Mouse (Mus musculus) retina, postnatal 7 days (tissue): ENCODE measurements at regions not wholly inside any gene's neighbourhood (a gene's known extent, or its start where the extent isn't known, plus 50 kb on each side); places are given as distances from the start of the nearest gene placed in this dataset.

Experiments
- DNase-seq: peaks from one replicate; pipeline ENCODE4 v3.0.0-alpha.2; 2012; ENCODE audit warnings: low read depth, low spot score

- DNase-seq, result no peak
These were observed 472.2 kb upstream of the Intu start for GRCm38 (mm10) chr3:40058719-40059420.

GRCm38 (mm10) chr3:40070137-40070667 lies 460.9 kb upstream of the Intu start:
- no peak for DNase-seq

DNA sequence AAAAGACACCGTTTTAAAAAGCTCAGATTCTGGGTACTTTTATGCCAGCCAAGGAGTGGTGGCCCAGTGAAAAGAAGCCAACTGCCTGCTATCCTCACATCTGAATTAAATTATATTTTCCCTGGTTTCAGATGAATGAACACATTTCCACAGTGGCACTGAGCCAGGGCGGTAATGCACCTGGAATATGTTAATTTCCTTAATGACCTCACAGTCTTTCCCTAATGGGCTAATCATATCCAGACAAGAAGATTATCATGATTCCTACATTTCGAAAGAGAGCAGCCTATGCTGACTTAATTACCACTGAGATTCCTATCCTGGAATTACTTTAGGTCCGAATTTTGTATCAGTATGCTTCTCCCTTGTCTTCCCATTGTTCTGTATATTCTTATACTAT lies 454.3 kb upstream of the Intu start:
- DNase-seq, result no peak

- DNase-seq, result no peak
These were observed 446.0 kb upstream of the Intu start for GRCm38 (mm10) chr3:40085116-40085515.

DNA sequence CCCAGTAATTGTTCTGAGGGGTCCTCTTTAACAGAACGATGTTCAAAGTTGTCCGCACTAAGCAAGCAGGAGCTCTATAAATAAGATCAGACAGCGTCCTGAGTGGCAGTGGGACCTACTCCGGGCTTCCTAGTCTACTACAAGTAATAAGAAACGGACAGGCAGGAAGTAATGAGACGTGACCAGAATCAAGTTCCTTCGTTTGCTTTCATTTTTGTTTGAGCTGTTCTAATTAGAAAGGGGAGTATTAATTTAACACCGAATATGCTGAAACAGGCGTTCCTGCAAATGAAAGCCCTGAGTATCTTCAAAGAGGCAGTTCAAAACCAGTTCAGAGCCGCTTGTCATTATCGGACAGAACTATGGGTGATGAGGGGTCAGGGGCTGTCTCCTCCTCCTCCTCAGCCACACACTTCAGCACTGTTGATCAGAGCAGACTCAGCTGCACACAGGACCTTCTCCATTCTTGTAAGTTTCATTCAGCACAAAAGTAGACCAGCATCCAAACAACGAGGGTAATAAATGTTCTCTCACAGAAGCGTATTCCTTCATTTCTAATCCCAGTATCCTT lies 439.2 kb upstream of the Intu start:
- no peak for DNase-seq

DNA sequence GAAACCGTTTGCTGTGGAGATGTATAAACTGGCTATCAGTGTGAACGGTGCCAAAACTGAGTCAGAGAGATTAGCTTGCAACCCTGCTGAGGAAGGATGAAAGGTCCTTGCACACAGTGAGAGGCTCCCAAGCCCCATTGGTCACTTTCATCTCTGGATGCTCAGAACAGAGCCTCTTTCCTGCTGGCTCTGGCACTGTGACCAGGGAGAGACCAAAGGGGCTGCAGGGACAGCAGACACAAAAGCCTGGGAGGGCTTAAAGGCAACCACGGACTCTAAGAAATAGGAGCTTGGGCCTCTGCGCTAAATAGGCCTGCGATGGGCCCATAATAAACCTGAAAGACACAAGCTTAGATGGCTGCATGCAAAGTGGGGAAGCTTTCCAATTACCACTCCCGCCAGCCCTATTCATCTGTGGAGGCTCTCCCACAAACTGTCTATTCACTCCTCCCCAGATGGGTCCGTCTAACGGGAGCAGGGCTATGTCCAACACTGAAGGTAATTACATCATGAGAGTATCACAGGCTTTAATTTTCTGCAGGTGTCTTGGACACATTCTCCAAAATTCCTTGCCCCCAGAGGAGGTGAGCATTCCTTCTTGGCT lies 438.2 kb upstream of the Intu start:
- DNase-seq, result no peak

GRCm38 (mm10) chr3:40094040-40094439 lies 437.0 kb upstream of the Intu start:
- DNase-seq, result no peak

- no peak for DNase-seq
These were observed 436.4 kb upstream of the Intu start for GRCm38 (mm10) chr3:40094701-40095100.

DNA sequence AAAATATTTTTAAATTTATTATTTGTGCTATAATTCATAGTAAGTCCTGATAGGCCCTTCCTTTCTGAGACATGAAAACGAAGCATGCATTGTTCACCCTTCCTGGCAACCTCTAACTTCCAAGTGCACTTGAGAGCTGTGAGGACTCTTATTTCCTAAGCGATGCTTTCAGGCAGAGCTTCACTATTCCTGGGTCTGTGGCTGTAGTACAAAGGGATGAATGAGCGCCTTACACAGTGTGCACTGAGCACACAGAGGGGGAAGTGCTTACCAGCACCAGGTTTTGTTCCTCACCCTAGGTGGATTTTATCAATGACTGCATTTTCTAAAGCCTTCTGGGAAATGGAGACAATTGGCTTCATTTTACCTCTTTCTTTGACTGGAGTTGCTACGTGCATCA lies 428.4 kb upstream of the Intu start:
- no peak for DNase-seq

- DNase-seq, result no peak
These were observed 416.3 kb upstream of the Intu start for GRCm38 (mm10) chr3:40114811-40115210.

GRCm38 (mm10) chr3:40118551-40118950 lies 412.5 kb upstream of the Intu start:
- DNase-seq, result no peak

- no peak for DNase-seq
These were observed 411.6 kb upstream of the Intu start for GRCm38 (mm10) chr3:40119462-40119861.

GRCm38 (mm10) chr3:40120298-40120875 lies 410.7 kb upstream of the Intu start:
- DNase-seq, result no peak

GRCm38 (mm10) chr3:40123558-40124236 lies 407.4 kb upstream of the Intu start:
- no peak for DNase-seq

DNA sequence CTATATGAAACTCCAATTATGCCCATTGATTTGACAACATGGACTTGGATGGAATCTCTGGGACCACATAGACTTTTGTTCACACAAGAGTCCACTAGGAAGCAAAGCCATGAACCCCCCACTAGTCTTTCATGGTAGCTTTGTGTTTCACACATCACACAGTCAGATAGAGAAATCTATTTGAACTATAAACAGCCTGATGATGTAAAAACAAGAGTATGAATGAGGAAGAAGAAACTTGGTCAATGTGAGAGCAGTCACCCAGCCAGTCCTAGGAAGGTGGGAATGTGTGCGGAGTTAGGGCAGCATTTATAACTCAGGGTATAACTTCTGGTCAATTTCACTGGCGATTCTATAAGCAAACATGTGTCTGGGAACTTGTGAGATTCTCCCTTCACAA lies 404.2 kb upstream of the Intu start:
- no peak for DNase-seq

- DNase-seq, result no peak
These were observed 400.1 kb upstream of the Intu start for GRCm38 (mm10) chr3:40130858-40131584.

GRCm38 (mm10) chr3:40138671-40139070 lies 392.4 kb upstream of the Intu start:
- no peak for DNase-seq

- DNase-seq, result no peak
These were observed 388.9 kb upstream of the Intu start for GRCm38 (mm10) chr3:40142229-40142628.

DNA sequence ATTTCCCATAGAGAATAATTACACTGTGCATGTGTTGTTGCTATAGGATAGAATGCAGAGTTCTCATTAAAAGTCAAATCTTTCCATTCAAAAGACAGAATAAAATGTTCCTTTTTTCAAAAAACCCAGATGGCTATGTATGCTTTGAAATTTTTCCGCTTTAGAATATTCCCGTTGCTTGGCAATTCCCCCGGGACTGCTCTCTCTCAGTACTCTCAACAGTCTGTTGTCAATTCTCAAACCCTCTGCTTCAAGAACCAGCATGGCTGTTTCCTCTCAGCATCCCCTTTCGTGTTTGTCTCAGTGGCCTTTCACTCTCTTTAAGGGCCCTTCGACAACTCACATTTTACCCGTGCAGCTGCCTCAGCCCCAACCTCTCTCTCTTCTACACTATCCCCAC lies 372.5 kb upstream of the Intu start:
- no peak for DNase-seq

DNA sequence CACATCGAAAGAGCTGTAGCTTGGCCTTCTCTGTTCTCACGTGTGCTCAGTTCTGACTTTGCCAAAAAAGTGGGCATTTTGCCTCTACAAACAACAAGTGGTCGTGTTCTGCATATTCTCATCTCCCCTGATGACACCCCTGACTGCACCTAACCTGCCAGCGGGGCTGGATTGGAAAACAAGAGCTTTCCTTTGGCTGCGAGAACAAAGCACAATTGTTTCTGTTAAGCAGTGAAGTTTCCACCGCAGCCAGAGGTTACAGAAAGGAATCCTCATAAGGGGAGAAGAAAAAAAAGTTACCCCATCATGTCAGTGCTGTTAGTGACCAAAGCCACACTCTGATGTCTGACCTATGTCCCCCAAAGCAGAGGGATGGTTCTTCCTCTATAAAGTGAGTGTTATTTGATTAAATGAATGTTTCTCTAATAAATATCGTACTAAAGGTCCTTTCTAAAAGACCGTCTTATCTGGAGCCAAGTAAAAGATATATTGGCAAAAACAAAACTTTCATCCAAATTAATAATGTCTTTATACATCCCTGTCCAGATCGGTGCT lies 371.4 kb upstream of the Intu start:
- DNase-seq, result no peak

DNA sequence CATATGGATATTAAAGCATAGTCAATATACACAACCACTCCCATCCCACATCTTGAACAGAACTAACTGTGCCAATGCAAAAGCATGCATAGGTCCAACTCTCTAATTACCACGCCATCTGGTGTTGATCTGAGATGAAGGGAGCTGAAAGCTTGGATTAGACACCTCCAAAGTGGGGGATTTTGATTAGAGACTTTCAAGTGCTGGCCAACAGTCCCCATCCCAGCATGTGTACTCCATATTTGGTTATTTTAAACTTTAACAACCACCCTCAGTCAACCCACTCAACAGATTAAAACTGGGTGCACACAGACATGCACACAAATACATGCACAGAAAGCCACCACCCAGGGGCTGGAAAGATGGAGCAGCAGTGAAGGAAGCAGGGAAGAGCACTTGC lies 366.9 kb upstream of the Intu start:
- no peak for DNase-seq
